Mouse (Mus musculus): ENCODE data around the gene Elmsan1. TPM values are rescaled to one million over a fixed set of nuclear protein-coding genes. Genes with fewer than 3 reads are reported as not detected.

Gene Elmsan1
- total RNA-seq, 2 experiments from 2014 or later: 26.9 to 31.3 TPM

GRCm38 (mm10) chr12:84194400-84195109 lies 24.1 kb downstream of the Elmsan1 start:
- DNase-seq (ENCODE audit: low spot score in 2 of 2): no peak

GRCm38 (mm10) chr12:84193642-84194399 lies 24.9 kb downstream of the Elmsan1 start:
- DNase-seq (ENCODE audit: low spot score in 2 of 2): peak; percentile 88 to 93

DNA sequence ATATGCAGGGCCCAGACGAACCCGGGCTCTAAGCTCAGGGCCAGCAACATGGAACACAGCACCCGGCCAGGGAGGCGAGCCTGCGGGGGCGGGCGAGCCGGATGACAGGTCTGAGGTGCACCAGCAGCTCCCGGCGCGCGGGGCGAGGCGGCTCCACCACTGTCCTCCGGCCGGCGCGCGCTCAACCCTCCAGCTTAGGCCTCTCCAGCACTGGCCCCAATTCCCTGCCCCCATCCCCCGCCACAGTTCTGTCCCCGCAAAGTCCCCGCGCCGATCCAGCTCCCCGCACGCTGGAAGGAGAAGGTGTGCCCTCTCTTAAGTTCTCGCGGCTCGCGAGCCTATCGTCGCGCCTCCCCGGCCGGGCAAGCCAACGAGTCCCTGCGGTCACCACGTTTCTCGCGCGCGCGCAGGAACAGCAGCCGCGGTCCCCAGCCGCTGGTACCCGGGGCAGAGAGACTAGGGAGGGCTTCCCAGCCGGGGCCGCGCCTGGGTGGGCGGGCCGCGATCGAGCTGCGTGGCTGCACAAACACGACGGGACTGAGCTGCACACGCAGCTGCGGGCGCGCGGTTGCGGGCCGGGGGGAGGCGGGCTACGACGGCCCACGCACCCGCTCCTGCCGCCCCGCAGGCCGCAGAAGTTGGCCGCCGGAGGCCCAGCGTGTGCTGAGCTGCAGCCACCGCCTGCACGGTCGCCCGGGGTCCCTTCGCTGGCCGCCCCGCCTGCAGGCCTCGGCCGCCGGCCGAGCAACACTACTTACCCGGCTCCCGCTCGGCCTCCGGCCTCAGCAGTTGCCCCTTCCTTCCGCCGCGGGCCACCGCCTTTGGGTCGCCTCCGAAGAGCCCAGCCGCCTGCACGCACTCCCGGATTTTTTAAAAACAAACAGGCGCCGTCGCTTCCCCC lies 25.7 kb downstream of the Elmsan1 start:
- DNase-seq (ENCODE audit: low spot score in 2 of 2): peak in 1 of 2 experiments; percentile 57

- no peak for DNase-seq (ENCODE audit: low spot score in 2 of 2)
These were observed 26.4 kb downstream of the Elmsan1 start for GRCm38 (mm10) chr12:84192280-84192679.

DNA sequence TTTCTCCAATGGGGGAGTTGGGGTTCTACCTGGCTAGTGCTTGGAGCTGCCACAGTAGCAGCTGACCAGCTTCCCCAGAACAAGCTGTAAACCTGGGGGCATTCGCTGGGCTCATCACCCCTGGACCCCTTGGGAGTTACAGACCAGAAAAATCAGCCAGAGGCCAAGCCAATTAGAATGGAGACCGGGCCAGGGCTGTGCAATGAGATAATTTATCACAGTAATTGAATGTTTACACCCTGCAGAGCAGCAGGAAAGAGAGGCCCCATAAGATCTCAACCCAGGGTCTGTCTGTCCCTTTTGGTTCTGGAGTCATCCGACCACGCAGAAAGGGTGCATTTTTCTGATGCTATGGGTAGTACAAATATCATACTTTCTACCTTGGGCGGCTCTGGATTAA lies 26.9 kb downstream of the Elmsan1 start:
- DNase-seq (ENCODE audit: low spot score in 2 of 2): no peak

- DNase-seq (ENCODE audit: low spot score in 2 of 2): no peak
These were observed 27.5 kb downstream of the Elmsan1 start for GRCm38 (mm10) chr12:84191190-84191589.

GRCm38 (mm10) chr12:84190151-84190820 lies 28.4 kb downstream of the Elmsan1 start:
- no peak for DNase-seq (ENCODE audit: low spot score in 2 of 2)

GRCm38 (mm10) chr12:84188881-84189444 lies 29.7 kb downstream of the Elmsan1 start:
- no peak for DNase-seq (ENCODE audit: low spot score in 2 of 2)

DNA sequence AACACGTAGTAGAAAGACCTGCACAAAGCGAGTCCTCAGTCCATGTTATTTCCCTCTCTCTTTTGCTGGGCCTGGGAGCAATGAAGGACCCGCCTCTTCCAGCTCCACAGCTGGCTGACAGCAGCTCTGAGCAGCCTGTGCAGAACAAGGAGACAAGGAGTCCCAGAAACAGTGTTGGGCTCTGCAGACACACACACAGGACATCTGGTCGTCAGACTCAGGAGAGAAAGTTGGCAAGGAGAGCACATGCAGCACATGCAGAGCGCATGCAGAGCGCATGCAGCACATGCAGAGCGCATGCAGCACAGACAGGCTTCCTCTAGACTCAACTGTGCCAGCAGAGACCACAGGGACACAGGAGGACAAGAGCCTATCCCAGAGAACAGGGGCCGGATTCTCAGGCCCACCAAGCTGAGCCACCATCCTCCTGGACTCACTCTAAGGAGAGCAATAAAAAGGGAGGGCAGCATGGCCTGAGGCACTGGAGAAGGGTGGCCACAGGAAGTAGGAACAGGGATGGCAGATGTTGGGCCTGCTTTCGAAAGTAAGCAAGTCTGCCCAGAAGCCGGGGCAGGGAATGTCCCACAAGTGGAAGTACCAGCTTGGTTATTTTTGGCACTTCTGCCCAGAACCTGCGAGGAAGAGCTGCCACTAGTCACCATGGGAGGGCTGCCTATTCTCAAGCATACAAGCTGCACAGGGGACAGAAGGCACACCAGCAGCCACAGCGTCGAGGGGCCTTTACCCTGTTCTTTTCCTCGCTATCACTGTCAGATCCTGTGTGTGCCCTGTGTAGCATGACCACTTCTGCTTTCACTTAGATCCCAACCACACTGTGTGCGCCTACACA lies 30.7 kb downstream of the Elmsan1 start:
- peak in 1 of 2 experiments; percentile 38 for DNase-seq (ENCODE audit: low spot score in 2 of 2)

- DNase-seq (ENCODE audit: low spot score in 2 of 2): no peak
These were observed 31.7 kb downstream of the Elmsan1 start for GRCm38 (mm10) chr12:84186950-84187349.

DNA sequence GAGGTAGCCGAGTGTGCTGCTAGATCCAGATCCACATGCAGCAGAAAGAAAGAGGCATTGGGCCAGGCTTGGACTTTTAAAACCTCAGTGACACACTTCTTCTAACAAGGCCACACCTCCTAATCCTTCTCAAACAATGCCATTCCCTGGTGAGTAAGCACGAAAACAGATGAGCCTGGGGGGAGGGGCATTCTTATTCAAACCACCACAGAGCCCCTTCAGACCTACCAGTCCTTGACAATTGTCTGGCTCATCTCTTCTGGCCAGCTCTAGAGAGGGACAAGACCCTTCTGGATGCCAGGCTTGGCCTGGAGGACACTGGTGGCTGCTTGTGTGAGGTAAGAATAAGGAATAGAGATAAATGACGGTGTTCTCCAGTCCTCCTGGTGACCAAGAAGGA lies 32.1 kb downstream of the Elmsan1 start:
- no peak for DNase-seq (ENCODE audit: low spot score in 2 of 2)

DNA sequence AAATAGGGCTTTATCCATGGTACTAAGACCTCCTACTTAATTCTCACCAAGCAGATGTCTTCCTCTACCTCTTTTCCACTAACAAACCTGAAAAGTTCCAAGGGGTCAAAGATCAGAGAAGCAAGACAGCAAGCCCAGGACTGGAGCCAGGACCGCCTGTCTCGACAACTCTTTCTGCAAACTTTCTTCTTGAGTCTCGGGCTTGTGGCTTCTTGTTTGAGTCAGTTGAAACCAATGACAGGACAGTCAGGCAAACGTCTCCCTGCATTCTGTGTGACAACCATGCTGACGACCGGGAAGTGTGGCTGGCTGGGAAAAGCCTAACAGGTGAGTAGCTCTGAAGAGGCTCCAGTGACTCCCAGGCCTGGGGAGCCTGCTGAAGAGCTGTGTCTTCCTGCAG lies 33.1 kb downstream of the Elmsan1 start:
- DNase-seq (ENCODE audit: low spot score in 2 of 2): no peak

DNA sequence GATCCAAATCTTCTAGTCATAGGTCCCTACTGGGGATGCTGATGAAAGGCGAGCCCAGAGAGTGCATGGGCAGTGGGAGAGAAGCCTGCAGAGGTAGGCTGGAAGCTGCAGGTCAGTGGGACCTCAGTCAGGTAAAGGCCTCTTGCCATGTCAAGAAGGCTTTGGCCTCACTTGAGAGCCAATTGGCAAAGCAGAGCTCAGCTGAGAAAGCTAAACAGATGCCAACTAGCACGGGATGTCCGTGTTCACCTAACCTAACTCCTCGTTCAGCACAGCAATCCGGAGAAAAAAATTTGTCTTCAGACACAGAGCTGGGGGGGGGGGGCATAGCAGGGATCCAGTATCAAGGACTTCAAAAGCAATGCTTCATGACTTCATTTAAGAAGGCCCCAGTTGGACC lies 33.7 kb downstream of the Elmsan1 start:
- DNase-seq (ENCODE audit: low spot score in 2 of 2): no peak

GRCm38 (mm10) chr12:84181999-84182398 lies 36.7 kb downstream of the Elmsan1 start:
- no peak for DNase-seq (ENCODE audit: low spot score in 2 of 2)

- no peak for DNase-seq (ENCODE audit: low spot score in 2 of 2)
These were observed 37.8 kb downstream of the Elmsan1 start for GRCm38 (mm10) chr12:84180701-84181435.

DNA sequence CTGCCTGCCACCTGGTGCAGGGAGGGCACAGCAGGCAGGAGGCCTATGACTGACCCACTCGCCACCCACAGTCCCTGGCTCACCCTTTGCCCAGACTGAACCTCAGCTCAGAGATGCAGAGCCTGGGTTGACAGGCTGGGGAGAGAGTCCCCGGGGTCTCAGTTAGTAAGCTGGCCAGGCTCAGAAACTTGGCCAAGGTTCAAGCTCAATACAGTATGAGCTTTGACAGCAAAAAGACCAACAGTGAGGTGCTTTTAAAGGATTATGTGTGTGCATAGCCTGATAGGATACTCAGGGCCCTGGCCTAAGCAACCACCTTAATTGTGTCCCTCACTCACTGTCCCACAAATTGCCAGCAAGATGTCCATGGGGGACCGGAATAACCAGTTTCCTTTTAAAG lies 38.6 kb downstream of the Elmsan1 start:
- no peak for DNase-seq (ENCODE audit: low spot score in 2 of 2)

- DNase-seq (ENCODE audit: low spot score in 2 of 2): no peak
These were observed 39.8 kb downstream of the Elmsan1 start for GRCm38 (mm10) chr12:84178652-84179445.

DNA sequence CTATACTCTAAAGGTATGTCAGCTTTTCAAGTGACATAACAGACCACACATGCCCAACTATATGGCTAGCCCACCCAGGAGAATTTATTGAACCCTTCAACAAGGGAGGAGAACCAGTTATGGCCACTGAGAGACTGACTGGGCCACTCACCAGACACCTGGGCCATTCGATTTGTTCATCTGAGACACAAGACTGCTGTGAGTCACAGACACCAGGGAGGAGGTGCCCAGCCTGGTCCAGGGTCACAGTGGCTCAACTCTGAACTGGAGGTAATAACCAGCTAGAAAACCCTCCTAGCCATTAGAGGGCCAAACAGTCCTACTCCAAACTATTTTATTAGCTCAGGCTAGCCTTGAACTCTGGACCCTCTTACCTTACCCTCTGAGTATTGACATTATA lies 40.6 kb downstream of the Elmsan1 start:
- DNase-seq (ENCODE audit: low spot score in 2 of 2): no peak
